Mouse (Mus musculus) adrenal gland, adult 2 months (tissue): Measurements from ENCODE around the gene Derl3. TPM values are rescaled to one million over a fixed set of nuclear protein-coding genes. Genes with fewer than 3 reads are reported as not detected.
"Not testable (repeated sequence)": the region's sequence is repeated elsewhere in the genome, so short reads cannot be mapped to it uniquely, and the experiment has no call there.

Experiments used
- DNase-seq: peaks from one replicate; pipeline ENCODE4 v3.0.0; 2021
- long read RNA-seq: library from polyadenylated mRNA; stranded (forward); transcript quantifications from one replicate; pipeline ENCODE4 v2.0.0, GENCODE M21; 2021
- polyA plus RNA-seq: library from polyadenylated mRNA; depleted of rRNA; stranded (reverse); fragments of >200 nt; gene quantifications from 2 replicates; pipeline ENCODE4 v1.2.3, GENCODE M21; 2012; rRNA removed
- total RNA-seq, 2 experiments: library from RNA; stranded (reverse); gene quantifications; 2 replicates each; pipeline ENCODE4 v1.2.3; 2021

Derl3 gene
- total RNA-seq, result 1 to 10 TPM; 2.1 to 3.9 TPM
- 5.4 and 6.0 TPM in 2 replicates for polyA plus RNA-seq
- long read RNA-seq, partial matches to known transcripts, result 0 of 1 reads
- long read RNA-seq, other reads (novel, unspliced or antisense), result 0 of 1 reads

DNA sequence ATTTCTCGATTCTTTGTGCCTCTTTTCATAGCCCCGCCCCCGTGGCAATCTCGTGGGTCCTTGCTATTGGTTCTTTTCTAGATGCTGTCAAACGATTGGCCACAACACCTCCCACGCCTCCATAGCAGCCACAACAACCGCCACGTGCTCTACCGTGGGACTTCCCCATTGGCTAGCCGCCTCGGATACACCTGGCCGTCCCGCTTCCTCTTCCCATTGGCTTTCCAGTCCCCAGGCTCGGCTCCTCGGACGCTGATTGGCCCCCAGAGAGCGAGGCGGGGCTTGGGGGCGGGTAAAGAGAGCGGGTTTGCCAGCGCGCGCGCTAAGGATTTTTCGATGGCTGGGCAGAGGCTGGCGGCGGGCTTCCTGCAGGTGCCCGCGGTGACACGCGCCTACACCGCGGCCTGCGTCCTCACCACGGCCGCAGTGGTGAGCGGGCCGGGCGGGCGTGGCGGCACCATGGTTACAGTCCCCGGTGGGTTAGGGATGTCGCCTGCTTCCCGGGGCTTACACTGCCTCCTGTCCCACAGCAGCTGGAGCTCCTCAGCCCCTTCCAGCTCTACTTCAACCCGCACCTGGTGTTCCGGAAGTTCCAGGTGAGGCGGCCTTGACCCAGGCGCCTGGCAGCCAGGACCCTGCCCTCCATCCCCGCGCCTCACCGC lies at the start of gene Derl3:
Derl3 (plus strand) TSS at position 325 of the 662 bp plus-strand sequence.
- DNase-seq, result peak; percentile 95

- DNase-seq, result not testable (repeated sequence)
These were observed 49.3 kb upstream of the Derl3 start for GRCm38 (mm10) chr10:75843898-75844297.

DNA sequence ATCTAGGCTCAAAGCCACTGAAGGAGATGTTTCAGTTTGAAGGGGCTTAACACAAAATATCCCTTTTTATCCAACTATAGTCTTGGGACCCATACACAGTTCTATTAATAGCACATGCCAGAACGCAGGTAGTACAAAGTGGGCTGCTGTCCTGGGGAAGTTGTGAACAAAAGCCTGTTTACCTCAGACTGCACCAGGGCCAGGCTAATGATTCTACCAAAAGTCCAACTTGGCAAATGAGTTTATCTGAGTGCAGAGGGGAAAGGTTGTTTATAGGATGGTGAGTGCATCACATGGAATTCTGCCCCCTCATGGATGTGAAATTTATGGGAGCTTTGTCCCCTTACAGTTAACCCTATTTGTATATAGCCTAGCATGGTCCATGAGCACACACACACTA lies 48.4 kb upstream of the Derl3 start:
- DNase-seq, result no peak

GRCm38 (mm10) chr10:75845306-75845930 lies 47.8 kb upstream of the Derl3 start:
- no peak for DNase-seq

GRCm38 (mm10) chr10:75848382-75848781 lies 44.8 kb upstream of the Derl3 start:
- no peak for DNase-seq

- no peak for DNase-seq
These were observed 42.1 kb upstream of the Derl3 start for GRCm38 (mm10) chr10:75851076-75851475.

DNA sequence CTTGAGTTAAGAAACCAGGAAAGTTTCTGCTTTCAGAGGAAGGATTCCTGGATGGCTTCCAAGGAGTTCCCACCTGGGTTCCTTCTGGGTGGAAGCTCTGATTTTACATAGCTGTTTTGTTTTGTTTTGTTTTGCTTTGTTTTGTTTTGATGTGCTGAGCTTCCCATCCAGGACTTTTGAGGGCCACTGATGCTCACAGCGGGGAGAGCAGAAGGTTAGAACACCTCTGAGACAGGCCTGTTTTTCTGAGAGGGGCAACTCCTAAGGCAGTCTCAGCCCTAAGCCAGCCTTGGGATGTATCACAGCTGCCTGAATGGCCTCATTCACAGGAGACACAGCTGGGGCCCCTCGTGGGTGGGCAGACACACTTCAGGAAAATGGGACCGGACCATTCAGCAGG lies 41.5 kb upstream of the Derl3 start:
- no peak for DNase-seq

GRCm38 (mm10) chr10:75852539-75853125 lies 40.6 kb upstream of the Derl3 start:
- DNase-seq, result no peak

- DNase-seq, result peak; percentile 82
These were observed 39.8 kb upstream of the Derl3 start for GRCm38 (mm10) chr10:75853452-75853851.

GRCm38 (mm10) chr10:75854096-75854495 lies 39.1 kb upstream of the Derl3 start:
- DNase-seq, result no peak

DNA sequence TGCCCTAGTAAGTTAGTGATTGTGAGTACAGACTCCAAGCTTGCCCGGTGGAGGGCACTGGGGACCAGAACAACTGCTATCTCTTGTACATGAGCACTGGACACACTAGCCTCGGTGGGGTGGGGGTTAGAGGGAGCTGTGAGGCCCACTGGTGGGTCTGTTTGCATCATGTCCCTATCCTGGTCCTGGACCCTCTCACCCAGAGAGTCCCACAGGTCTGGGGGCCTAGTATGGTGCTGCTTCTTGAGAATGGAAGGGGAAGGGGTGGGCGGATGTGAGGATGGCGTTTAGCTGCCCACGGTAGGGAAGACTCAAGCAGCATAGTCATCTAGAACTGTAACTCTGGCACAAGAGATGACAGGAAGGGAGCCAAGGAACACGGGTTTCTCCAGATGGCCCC lies 38.4 kb upstream of the Derl3 start:
- DNase-seq, result no peak

GRCm38 (mm10) chr10:75855416-75855981 lies 37.7 kb upstream of the Derl3 start:
- no peak for DNase-seq

GRCm38 (mm10) chr10:75856155-75856907 lies 36.9 kb upstream of the Derl3 start:
- DNase-seq, result no peak

GRCm38 (mm10) chr10:75856976-75857375 lies 36.2 kb upstream of the Derl3 start:
- no peak for DNase-seq

DNA sequence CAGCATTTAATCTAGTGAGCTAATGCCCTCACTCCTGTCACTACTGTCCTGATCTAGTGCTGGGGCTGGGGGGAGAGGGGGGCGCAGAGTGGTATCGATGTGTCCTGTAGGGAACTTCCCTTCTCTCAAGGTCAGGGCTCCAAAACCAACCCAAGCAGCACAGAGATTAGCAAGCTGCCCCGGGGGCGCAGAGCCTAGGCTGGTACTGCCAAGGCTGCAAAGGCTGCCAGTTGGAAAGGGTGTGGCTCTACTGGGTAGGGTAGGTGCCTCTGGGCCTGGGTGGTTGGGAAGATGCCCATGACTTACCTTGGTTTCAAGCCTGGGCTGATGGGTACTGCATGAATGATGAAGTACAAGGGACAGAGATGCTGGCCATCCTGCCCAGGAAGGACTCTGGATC lies 35.6 kb upstream of the Derl3 start:
- no peak for DNase-seq

DNA sequence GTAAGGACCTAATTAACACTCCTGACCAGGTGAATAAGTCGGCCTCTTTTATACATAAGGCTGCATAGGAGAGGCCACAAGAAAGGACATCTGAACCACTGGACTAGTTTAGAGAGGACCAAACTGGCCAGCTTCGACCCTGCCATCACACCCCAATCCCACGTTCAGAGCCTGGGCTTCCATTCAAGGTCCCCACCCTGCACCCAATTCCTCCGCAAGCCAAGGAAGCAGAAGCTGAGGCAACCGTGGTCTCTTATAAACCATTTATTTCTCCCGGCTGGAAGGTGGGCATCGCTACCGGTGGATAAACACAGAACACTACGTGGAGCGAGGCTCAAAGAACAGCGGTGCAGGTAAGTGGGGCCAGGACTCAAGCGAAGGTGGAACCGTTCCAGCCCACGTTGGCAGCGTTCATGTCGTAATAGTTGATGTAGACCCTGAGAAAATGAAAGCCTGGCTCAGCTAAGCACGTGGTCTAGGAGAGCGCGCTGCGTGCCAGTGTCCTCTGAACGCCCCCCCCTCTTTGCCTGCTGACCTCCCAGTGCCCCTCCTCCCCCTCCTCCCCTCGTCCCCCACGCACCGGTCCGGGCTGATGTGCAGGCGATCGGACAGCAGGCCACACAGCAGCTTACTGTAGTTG lies 34.0 kb upstream of the Derl3 start:
- peak; percentile 49 for DNase-seq

- DNase-seq, result peak; percentile 93
These were observed 33.3 kb upstream of the Derl3 start, which contains the start of gene Mif for GRCm38 (mm10) chr10:75859786-75860470. Gene Mif (minus strand): TSS chr10:75860240.

DNA sequence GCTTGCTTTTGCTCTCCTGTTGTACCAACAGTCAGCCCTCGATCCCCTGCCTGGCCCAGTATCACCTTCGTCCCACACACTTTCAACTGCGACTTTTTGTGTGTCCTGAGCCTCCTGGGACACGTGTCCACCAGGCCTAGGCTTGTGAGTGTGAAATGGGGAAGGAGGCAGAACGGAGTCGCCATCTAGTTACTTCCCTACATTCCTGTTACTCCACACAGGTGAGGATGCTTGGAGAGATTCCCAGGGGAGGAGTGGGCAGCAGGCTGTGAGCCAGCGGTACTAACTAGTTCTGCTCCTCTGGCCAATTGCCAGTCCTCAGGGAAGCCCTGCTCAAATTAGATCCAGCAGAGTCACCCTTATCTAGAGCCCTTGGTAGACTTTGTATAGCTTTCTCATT lies 32.5 kb upstream of the Derl3 start:
- DNase-seq, result no peak

GRCm38 (mm10) chr10:75861587-75861986 lies 31.6 kb upstream of the Derl3 start:
- DNase-seq, result no peak

DNA sequence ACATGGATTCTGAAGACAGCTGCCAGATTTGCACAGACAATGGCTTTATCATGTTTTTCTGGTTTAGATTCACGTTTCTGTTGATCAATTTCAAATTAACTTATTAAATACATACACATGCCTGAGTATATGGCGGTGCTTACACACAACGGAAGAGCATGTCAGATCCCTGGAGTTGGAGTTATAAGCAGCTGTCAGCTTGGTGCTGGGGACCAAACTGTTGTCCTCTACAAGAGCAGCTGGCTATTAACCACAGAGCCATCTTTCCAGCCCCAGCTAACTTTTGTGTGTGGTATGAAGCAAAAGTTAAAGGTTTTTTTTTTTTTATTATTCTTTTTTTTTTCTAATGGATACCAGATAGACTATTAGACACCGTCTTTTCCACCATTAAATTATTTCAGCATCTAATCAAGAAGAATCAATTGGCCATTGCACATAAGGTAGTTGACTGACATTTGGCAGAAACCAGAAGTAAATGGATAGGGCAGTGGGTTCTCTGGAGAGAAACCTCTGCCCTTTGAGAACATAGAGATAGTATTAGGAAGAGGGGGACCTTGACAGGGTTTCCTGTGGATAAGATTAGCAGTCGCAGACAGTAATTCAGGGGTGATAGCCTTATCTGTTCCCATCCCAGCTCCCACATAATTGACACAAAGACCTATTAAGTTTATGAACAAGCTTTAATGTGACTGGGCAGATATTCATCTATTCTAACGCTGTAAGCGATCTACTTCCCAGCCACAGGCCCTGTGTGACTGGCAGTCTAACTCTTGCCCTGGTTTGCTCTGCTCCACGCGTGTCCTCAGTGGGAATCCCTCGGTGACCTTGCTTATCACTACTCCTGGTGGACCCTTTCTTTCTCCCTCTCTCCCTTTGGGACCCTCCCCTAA lies 20.9 kb upstream of the Derl3 start:
- DNase-seq, result no peak
